ENCODE assay signal across 19 mouse cellular contexts in the genomic region with DNA sequence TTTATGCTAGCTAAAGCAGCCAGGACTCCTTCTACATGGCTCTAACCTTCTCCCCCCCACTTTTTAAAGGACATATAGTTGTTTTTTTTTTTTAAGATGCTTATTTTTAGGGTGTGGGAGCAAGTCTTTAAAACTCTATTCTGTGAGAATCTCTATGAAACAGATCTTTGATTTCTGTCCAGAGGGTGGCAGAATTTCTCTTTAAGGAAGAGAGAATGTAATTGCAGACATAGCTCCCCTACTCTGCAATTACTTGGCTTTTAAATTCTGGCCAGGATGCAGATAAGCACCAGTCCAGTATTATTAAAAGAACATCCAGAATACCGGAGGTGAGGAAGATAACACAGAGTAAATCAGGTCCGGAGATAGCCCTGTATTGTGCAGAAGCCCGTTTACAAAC.
A peak's percentile ranks its signal among the peaks of the same experiment; 100 is the strongest.
DNase-seq lines count a peak whose midpoint lies in the region; ATAC-seq and TF ChIP-seq lines count a peak whose summit lies in the region.
"Had no signal": no experiment of that assay in that cellular context is flagged by ENCODE, and none has a peak within 500 bp of the region (broad histone marks: within the 10 kb centered on the region; RNA-seq: fewer than 3 reads in every experiment).

No protein-coding gene starts in this region.

- no peaks in the 10 kb centered on the region for H3K27me3 ChIP-seq in forebrain, embryonic 14.5 days (replicated peaks; ENCODE audit: control insufficient read depth, insufficient read depth, low read length)
- H3K27me3 ChIP-seq in forebrain, embryonic 11.5 days (ENCODE audit: control insufficient read depth, insufficient read depth, low read length), result no peaks in the 10 kb centered on the region
- H3K27me3 ChIP-seq in hindbrain, postnatal 0 days (ENCODE audit: insufficient read depth, low read length), result no peaks in the 10 kb centered on the region
- no peaks in the 10 kb centered on the region for H3K27me3 ChIP-seq in hindbrain, embryonic 11.5 days (ENCODE audit: control insufficient read depth, insufficient read depth, low read length)
- H3K27me3 ChIP-seq in midbrain, embryonic 11.5 days (ENCODE audit: control insufficient read depth, insufficient read depth, low read length), result no peaks in the 10 kb centered on the region
- H3K27me3 ChIP-seq in midbrain, embryonic 10.5 days (ENCODE audit: low read depth, poor library complexity, severe bottlenecking), result peaks cover 70% of the 10 kb centered on the region
- no peaks in the 10 kb centered on the region for H3K27me3 ChIP-seq in stomach, postnatal 0 days (ENCODE audit: control insufficient read depth, insufficient read depth, low read length)

- H3K36me3 ChIP-seq in forebrain, embryonic 14.5 days (ENCODE audit: control insufficient read depth, insufficient read depth, low read length), result no peaks in the 10 kb centered on the region
- H3K36me3 ChIP-seq in forebrain, embryonic 11.5 days (ENCODE audit: control insufficient read depth, insufficient read depth, low read length), result no peaks in the 10 kb centered on the region
- no peaks in the 10 kb centered on the region for H3K36me3 ChIP-seq in hindbrain, postnatal 0 days (ENCODE audit: insufficient read depth, low read length)
- no peaks in the 10 kb centered on the region for H3K36me3 ChIP-seq in hindbrain, embryonic 11.5 days (ENCODE audit: control insufficient read depth, insufficient read depth, low read length)
- no peaks in the 10 kb centered on the region for H3K36me3 ChIP-seq in midbrain, embryonic 11.5 days (ENCODE audit: control insufficient read depth, insufficient read depth, low read length)
- H3K36me3 ChIP-seq in midbrain, embryonic 10.5 days, result no peaks in the 10 kb centered on the region
- no peaks in the 10 kb centered on the region for H3K36me3 ChIP-seq in stomach, postnatal 0 days (ENCODE audit: control insufficient read depth, insufficient read depth, low read length)
- H3K36me3 ChIP-seq: embryonic facial prominence, embryonic 13.5 days; limb, embryonic 10.5 days; midbrain, embryonic 12.5 days had no signal

- WGBS in forebrain, embryonic 14.5 days, result 75% methylated on average over 3 of the region's 3 CpGs
- 79% methylated on average over 3 of the region's 3 CpGs for WGBS in forebrain, embryonic 11.5 days
- 86% methylated on average over 3 of the region's 3 CpGs for WGBS in hindbrain, postnatal 0 days
- 83% methylated on average over 3 of the region's 3 CpGs for WGBS in hindbrain, embryonic 11.5 days
- WGBS in midbrain, embryonic 11.5 days, result 84% methylated on average over 3 of the region's 3 CpGs
- 90% methylated on average over 3 of the region's 3 CpGs for WGBS in midbrain, embryonic 10.5 days
- 60% methylated on average over 3 of the region's 3 CpGs for WGBS in stomach, postnatal 0 days

- no peak for TF ChIP-seq EP300 in stomach, postnatal 0 days (optimal IDR thresholded peaks at IDR 0.05)

- no peaks in the 10 kb centered on the region for H3K9me3 ChIP-seq in forebrain, embryonic 14.5 days (replicated peaks; ENCODE audit: control insufficient read depth, low read length)
- no peaks in the 10 kb centered on the region for H3K9me3 ChIP-seq in forebrain, embryonic 11.5 days (ENCODE audit: control insufficient read depth, low read length)
- no peaks in the 10 kb centered on the region for H3K9me3 ChIP-seq in hindbrain, postnatal 0 days (ENCODE audit: low read length)
- H3K9me3 ChIP-seq in hindbrain, embryonic 11.5 days (ENCODE audit: control insufficient read depth, low read length), result no peaks in the 10 kb centered on the region
- no peaks in the 10 kb centered on the region for H3K9me3 ChIP-seq in midbrain, embryonic 11.5 days (ENCODE audit: control insufficient read depth, low read length)
- H3K9me3 ChIP-seq in midbrain, embryonic 10.5 days (replicated peaks), result no peaks in the 10 kb centered on the region
- no peaks in the 10 kb centered on the region for H3K9me3 ChIP-seq in stomach, postnatal 0 days (ENCODE audit: control insufficient read depth, low read length)
- H3K9me3 ChIP-seq: embryonic facial prominence, embryonic 13.5 days; limb, embryonic 10.5 days; midbrain, embryonic 12.5 days had no signal

- no peak overlapping the region for H3K9ac ChIP-seq in forebrain, embryonic 14.5 days (ENCODE audit: low read length)
- H3K9ac ChIP-seq in forebrain, embryonic 11.5 days (ENCODE audit: low read length), result no peak overlapping the region
- no peak overlapping the region for H3K9ac ChIP-seq in hindbrain, postnatal 0 days (replicated peaks; ENCODE audit: low read length)
- no peak overlapping the region for H3K9ac ChIP-seq in hindbrain, embryonic 11.5 days (ENCODE audit: low read depth, low read length)
- H3K9ac ChIP-seq in midbrain, embryonic 11.5 days (ENCODE audit: low read length), result no peak overlapping the region
- H3K9ac ChIP-seq in stomach, postnatal 0 days (ENCODE audit: low read length), result no peak overlapping the region
- H3K9ac ChIP-seq: embryonic facial prominence, embryonic 13.5 days; midbrain, embryonic 12.5 days had no signal

- H3K4me2 ChIP-seq in forebrain, embryonic 14.5 days (ENCODE audit: low read length), result no peak overlapping the region
- no peak overlapping the region for H3K4me2 ChIP-seq in forebrain, embryonic 11.5 days (ENCODE audit: low read depth, low read length, severe bottlenecking)
- no peak overlapping the region for H3K4me2 ChIP-seq in hindbrain, postnatal 0 days (ENCODE audit: low read depth, low read length)
- no peak overlapping the region for H3K4me2 ChIP-seq in hindbrain, embryonic 11.5 days (replicated peaks; ENCODE audit: low read depth, low read length)
- H3K4me2 ChIP-seq in midbrain, embryonic 11.5 days, result no peak overlapping the region
- no peak overlapping the region for H3K4me2 ChIP-seq in stomach, postnatal 0 days (replicated peaks; ENCODE audit: low read depth)
- H3K4me2 ChIP-seq: embryonic facial prominence, embryonic 13.5 days; heart, embryonic 11.5 days; midbrain, embryonic 12.5 days had no signal

- DNase-seq in forebrain, embryonic 14.5 days (ENCODE audit: low spot score), result peak; percentile 66
- no peak for DNase-seq in forebrain, embryonic 11.5 days (ENCODE audit: low spot score)
- DNase-seq in hindbrain, postnatal 0 days (ENCODE audit: low spot score), result peak; percentile 70
- DNase-seq in hindbrain, embryonic 11.5 days (ENCODE audit: low spot score), result no peak
- DNase-seq in midbrain, embryonic 11.5 days (ENCODE audit: low spot score, missing footprints), result peak; percentile 37
- DNase-seq in midbrain, embryonic 10.5 days (ENCODE audit: low spot score), result no peak
- DNase-seq in stomach, postnatal 0 days (ENCODE audit: low spot score), result no peak
- DNase-seq in right cerebral cortex, postnatal 25 days, result no peak
- DNase-seq: cerebellum, adult 9-11 months; heart, postnatal 10 days; kidney, adult 18-20 months; kidney, postnatal 14 days; lung, adult 18-20 months had no signal

- H3K4me1 ChIP-seq in forebrain, embryonic 14.5 days (ENCODE audit: control insufficient read depth, insufficient read depth, low read length), result peaks cover 8% of the 10 kb centered on the region
- H3K4me1 ChIP-seq in forebrain, embryonic 11.5 days (replicated peaks; ENCODE audit: control insufficient read depth, insufficient read depth, low read length), result no peaks in the 10 kb centered on the region
- no peaks in the 10 kb centered on the region for H3K4me1 ChIP-seq in hindbrain, postnatal 0 days (ENCODE audit: insufficient read depth, low read length)
- H3K4me1 ChIP-seq in hindbrain, embryonic 11.5 days (replicated peaks; ENCODE audit: control insufficient read depth, insufficient read depth, low read length), result no peaks in the 10 kb centered on the region
- H3K4me1 ChIP-seq in midbrain, embryonic 11.5 days (ENCODE audit: control insufficient read depth, insufficient read depth, low read length), result peaks cover 3% of the 10 kb centered on the region; the same call in 1 of the 2 replicates
- H3K4me1 ChIP-seq in midbrain, embryonic 10.5 days, result peaks cover 13% of the 10 kb centered on the region
- H3K4me1 ChIP-seq in stomach, postnatal 0 days (replicated peaks; ENCODE audit: control insufficient read depth, insufficient read depth), result no peaks in the 10 kb centered on the region
- H3K4me1 ChIP-seq: embryonic facial prominence, embryonic 13.5 days had no signal

- peak; percentile 48 for TF ChIP-seq CTCF in hindbrain, postnatal 0 days (IDR thresholded peaks at IDR 0.05; ENCODE audit: low read depth)
- TF ChIP-seq CTCF in stomach, postnatal 0 days (IDR thresholded peaks at IDR 0.05; ENCODE audit: low read depth), result peak; percentile 37

- no peak for ATAC-seq in forebrain, embryonic 14.5 days
- no peak for ATAC-seq in forebrain, embryonic 11.5 days (replicated peaks; ENCODE audit: low FRiP score)
- no peak for ATAC-seq in hindbrain, postnatal 0 days
- ATAC-seq in hindbrain, embryonic 11.5 days (ENCODE audit: low FRiP score), result no peak
- no peak for ATAC-seq in midbrain, embryonic 11.5 days (ENCODE audit: low FRiP score)
- ATAC-seq in stomach, postnatal 0 days (ENCODE audit: low FRiP score, low TSS enrichment), result no peak
- ATAC-seq: hindbrain, embryonic 16.5 days had no signal

- H3K4me3 ChIP-seq in forebrain, embryonic 14.5 days (ENCODE audit: low read depth, low read length), result no peak overlapping the region
- H3K4me3 ChIP-seq in forebrain, embryonic 11.5 days (ENCODE audit: low read depth, low read length), result no peak overlapping the region
- no peak overlapping the region for H3K4me3 ChIP-seq in hindbrain, postnatal 0 days (ENCODE audit: low read length)
- no peak overlapping the region for H3K4me3 ChIP-seq in hindbrain, embryonic 11.5 days (ENCODE audit: low read depth, low read length)
- no peak overlapping the region for H3K4me3 ChIP-seq in midbrain, embryonic 11.5 days (ENCODE audit: low read depth, low read length)
- no peak overlapping the region for H3K4me3 ChIP-seq in midbrain, embryonic 10.5 days
- H3K4me3 ChIP-seq in stomach, postnatal 0 days (ENCODE audit: low read depth, low read length), result no peak overlapping the region
- H3K4me3 ChIP-seq: embryonic facial prominence, embryonic 13.5 days; limb, embryonic 10.5 days; midbrain, embryonic 12.5 days had no signal

- H3K27ac ChIP-seq in forebrain, embryonic 14.5 days (ENCODE audit: low read depth, low read length), result no peak overlapping the region
- H3K27ac ChIP-seq in forebrain, embryonic 11.5 days (ENCODE audit: low read depth, low read length), result no peak overlapping the region
- no peak overlapping the region for H3K27ac ChIP-seq in hindbrain, postnatal 0 days
- H3K27ac ChIP-seq in hindbrain, embryonic 11.5 days (ENCODE audit: low read depth, low read length), result no peak overlapping the region
- no peak overlapping the region for H3K27ac ChIP-seq in midbrain, embryonic 11.5 days (ENCODE audit: low read depth, low read length)
- H3K27ac ChIP-seq in midbrain, embryonic 10.5 days (replicated peaks), result no peak overlapping the region
- H3K27ac ChIP-seq in stomach, postnatal 0 days (replicated peaks), result no peak overlapping the region
- H3K27ac ChIP-seq: embryonic facial prominence, embryonic 13.5 days; limb, embryonic 10.5 days; macrophage; midbrain, embryonic 12.5 days had no signal

Comparison
In these comparisons a context has a peak if more than half of its experiments do, and no peak if none do; other contexts are left out.
1. DNase-seq: peak in forebrain, embryonic 14.5 days (single experiment), hindbrain, postnatal 0 days (single experiment) and midbrain, embryonic 11.5 days (single experiment); none in forebrain, embryonic 11.5 days (single experiment), hindbrain, embryonic 11.5 days (single experiment), midbrain, embryonic 10.5 days (single experiment), stomach, postnatal 0 days (single experiment) and right cerebral cortex, postnatal 25 days (single experiment).